Mouse (Mus musculus) heart, postnatal 0 days (tissue): ENCODE measurements at regions not wholly inside any gene's neighbourhood (a gene's known extent, or its start where the extent isn't known, plus 50 kb on each side); places are given as distances from the start of the nearest gene placed in this dataset.

Experiments used
- CTCF ChIP-seq: IDR thresholded peaks from 2 replicates; pipeline ENCODE4 v1.5.1; 2016; ENCODE audit warnings: antibody characterized with exemption, control low read depth, low read depth
- EP300 ChIP-seq: IDR thresholded peaks from 2 replicates; pipeline ENCODE4 v1.6.1; 2016; ENCODE audit warnings: antibody characterized with exemption, low read depth

- no peak for TF ChIP-seq CTCF
- TF ChIP-seq EP300, result no peak
These were observed 172.0 kb downstream of the Qdpr start for GRCm38 (mm10) chr5:45278005-45278432.
